8 mouse cellular contexts compared by ENCODE assay signal in genomic region chr5:92924851-92925477, GRCm38 (mm10).
A peak's percentile ranks its signal among the peaks of the same experiment; 100 is the strongest.
DNase-seq lines count a peak whose midpoint lies in the region; ATAC-seq lines count a peak whose summit lies in the region.

No protein-coding gene starts in this region.

- WGBS in forebrain, embryonic 11.5 days, result 7% methylated on average over 17 of the region's 17 CpGs
- 9% methylated on average over 17 of the region's 17 CpGs for WGBS in hindbrain, embryonic 12.5 days
- 9% methylated on average over 17 of the region's 17 CpGs for WGBS in limb, embryonic 13.5 days
- WGBS in midbrain, embryonic 13.5 days, result 8% methylated on average over 17 of the region's 17 CpGs

- no peaks in the 10 kb centered on the region; the same call in 1 of the 2 replicates for H3K4me1 ChIP-seq in forebrain, embryonic 11.5 days (replicated peaks; ENCODE audit: control insufficient read depth, insufficient read depth, low read length)
- peaks cover 4% of the 10 kb centered on the region for H3K4me1 ChIP-seq in hindbrain, embryonic 12.5 days
- H3K4me1 ChIP-seq in limb, embryonic 13.5 days, result peaks cover 18% of the 10 kb centered on the region
- H3K4me1 ChIP-seq in midbrain, embryonic 13.5 days (replicated peaks), result peaks cover 8% of the 10 kb centered on the region

- no peak overlapping the region for H3K4me3 ChIP-seq in forebrain, embryonic 11.5 days (ENCODE audit: low read depth, low read length)
- peak overlapping the region; percentile 6; the same call in 1 of the 2 replicates for H3K4me3 ChIP-seq in hindbrain, embryonic 12.5 days
- peak overlapping the region; percentile 18; the same call in 1 of the 2 replicates for H3K4me3 ChIP-seq in limb, embryonic 13.5 days
- H3K4me3 ChIP-seq in midbrain, embryonic 13.5 days (replicated peaks), result peak overlapping the region; percentile 20

- peak; percentile 64; the same call in 1 of the 2 replicates for ATAC-seq in forebrain, embryonic 11.5 days (replicated peaks; ENCODE audit: low FRiP score)
- no peak; the same call in 1 of the 2 replicates for ATAC-seq in hindbrain, embryonic 12.5 days (ENCODE audit: low FRiP score)
- ATAC-seq in limb, embryonic 13.5 days (ENCODE audit: low FRiP score, low read depth), result peak; percentile 32; the same call in 1 of the 2 replicates
- ATAC-seq in midbrain, embryonic 13.5 days, result peak; percentile 46; the same call in 1 of the 2 replicates
- no peak for ATAC-seq in inflammation-experienced regulatory T-cells, adult 6 months

- H3K4me2 ChIP-seq in forebrain, embryonic 11.5 days (ENCODE audit: low read depth, low read length, severe bottlenecking), result peak overlapping the region; percentile 1; the same call in 1 of the 2 replicates
- H3K4me2 ChIP-seq in hindbrain, embryonic 12.5 days (replicated peaks), result peak overlapping the region; percentile 23
- H3K4me2 ChIP-seq in limb, embryonic 13.5 days (replicated peaks), result peak overlapping the region; percentile 55
- H3K4me2 ChIP-seq in midbrain, embryonic 13.5 days (replicated peaks), result peak overlapping the region; percentile 39

- DNase-seq in adrenal gland, postnatal 25 days, result peak; percentile 51
- peak; percentile 60 for DNase-seq in forebrain, embryonic 11.5 days (ENCODE audit: low spot score)
- DNase-seq in urinary bladder, postnatal 36 days (ENCODE audit: low spot score in 2 of 2), result peak; percentile 74 to 79
- DNase-seq in cerebellum, adult 8-10 months, result no peak

- H3K27ac ChIP-seq in forebrain, embryonic 11.5 days (ENCODE audit: low read depth, low read length), result no peak overlapping the region
- no peak overlapping the region for H3K27ac ChIP-seq in hindbrain, embryonic 12.5 days
- no peak overlapping the region for H3K27ac ChIP-seq in limb, embryonic 13.5 days
- H3K27ac ChIP-seq in midbrain, embryonic 13.5 days, result no peak overlapping the region

- no peak overlapping the region for H3K9ac ChIP-seq in forebrain, embryonic 11.5 days (ENCODE audit: low read length)
- H3K9ac ChIP-seq in hindbrain, embryonic 12.5 days, result no peak overlapping the region
- no peak overlapping the region; the same call in 1 of the 2 replicates for H3K9ac ChIP-seq in limb, embryonic 13.5 days
- H3K9ac ChIP-seq in midbrain, embryonic 13.5 days (replicated peaks), result 0 out of 2 replicates have a peak overlapping the region, but pooled peaks have one; percentile 28

- no peaks in the 10 kb centered on the region; the same call in 1 of the 2 replicates for H3K36me3 ChIP-seq in forebrain, embryonic 11.5 days (ENCODE audit: control insufficient read depth, insufficient read depth, low read length)
- H3K36me3 ChIP-seq in hindbrain, embryonic 12.5 days, result peaks cover 2% of the 10 kb centered on the region; the same call in 1 of the 2 replicates
- H3K36me3 ChIP-seq in limb, embryonic 13.5 days, result peaks cover 10% of the 10 kb centered on the region; the same call in 1 of the 2 replicates
- peaks cover 3% of the 10 kb centered on the region for H3K36me3 ChIP-seq in midbrain, embryonic 13.5 days

- H3K9me3 ChIP-seq in forebrain, embryonic 11.5 days (ENCODE audit: control insufficient read depth, low read length), result no peaks in the 10 kb centered on the region
- H3K9me3 ChIP-seq in hindbrain, embryonic 12.5 days (replicated peaks), result no peaks in the 10 kb centered on the region
- no peaks in the 10 kb centered on the region for H3K9me3 ChIP-seq in limb, embryonic 13.5 days
- no peaks in the 10 kb centered on the region for H3K9me3 ChIP-seq in midbrain, embryonic 13.5 days

- H3K27me3 ChIP-seq in forebrain, embryonic 11.5 days (ENCODE audit: control insufficient read depth, insufficient read depth, low read length), result no peaks in the 10 kb centered on the region
- no peaks in the 10 kb centered on the region for H3K27me3 ChIP-seq in hindbrain, embryonic 12.5 days
- no peaks in the 10 kb centered on the region for H3K27me3 ChIP-seq in limb, embryonic 13.5 days
- no peaks in the 10 kb centered on the region for H3K27me3 ChIP-seq in midbrain, embryonic 13.5 days

Comparison
In these comparisons a context has a peak if more than half of its experiments do, and no peak if none do; other contexts are left out.
1. ATAC-seq: peak in forebrain, embryonic 11.5 days (single experiment), limb, embryonic 13.5 days (single experiment) and midbrain, embryonic 13.5 days (single experiment); none in hindbrain, embryonic 12.5 days (single experiment) and inflammation-experienced regulatory T-cells, adult 6 months (single experiment).
2. H3K4me2 ChIP-seq: peak in every context shown above with its lines; median percentile 55 in limb, embryonic 13.5 days; 39 in midbrain, embryonic 13.5 days; 23 in hindbrain, embryonic 12.5 days; 1 in forebrain, embryonic 11.5 days.